Mouse (Mus musculus) MEL (cell line): ENCODE results near the gene Sigmar1. TPM values are rescaled to one million over a fixed set of nuclear protein-coding genes. Genes with fewer than 3 reads are reported as not detected.

ENCODE experiments used
- DNase-seq: peaks from one replicate; pipeline ENCODE4 v3.0.0; 2011; ENCODE audit warnings: low read depth, low spot score
- H3K27ac ChIP-seq: 2 replicates; pipeline ENCODE4 v1.5.1; 2012; ENCODE audit warnings: low read depth, mild to moderate bottlenecking, control low read depth, low read length, moderate library complexity; ENCODE audit not compliant: control insufficient read depth
- H3K27me3 ChIP-seq, 2 experiments: fragments of 150-350 bp in 1 of 2; sonication (generic) in 1 of 2; 2 replicates each; pipeline ENCODE4 v1.6.1; 2012; ENCODE audit warnings: low read length in 2 of 2, mild to moderate bottlenecking in 2 of 2, improper control_type of control experiment in 1 of 2, moderate library complexity in 1 of 2; ENCODE audit not compliant: insufficient read depth in 2 of 2, control insufficient read depth in 1 of 2
- H3K36me3 ChIP-seq, 2 experiments: 2 replicates each; pipeline ENCODE4 v1.6.1; 2012 to 2014; ENCODE audit warnings: low read length in 2 of 2, improper control_type of control experiment in 1 of 2, inconsistent platforms in 1 of 2, mild to moderate bottlenecking in 1 of 2; ENCODE audit not compliant: insufficient read depth in 2 of 2, control insufficient read depth in 1 of 2
- H3K4me1 ChIP-seq, 2 experiments: fragments of 150-350 bp in 1 of 2; sonication (generic) in 1 of 2; 2 replicates each; pipeline ENCODE4 v1.6.1; 2012; ENCODE audit warnings: low read length in 2 of 2, improper control_type of control experiment in 1 of 2, mild to moderate bottlenecking in 1 of 2; ENCODE audit not compliant: insufficient read depth in 2 of 2, control insufficient read depth in 1 of 2
- H3K4me3 ChIP-seq, 2 experiments: fragments of 150-350 bp in 1 of 2; sonication (generic) in 1 of 2; 2 replicates each; pipeline ENCODE4 v1.5.1; 2012; ENCODE audit warnings: low read depth in 2 of 2, low read length in 2 of 2, mild to moderate bottlenecking in 2 of 2, moderate library complexity in 2 of 2, control low read depth in 1 of 2, improper control_type of control experiment in 1 of 2; ENCODE audit not compliant: control insufficient read depth in 1 of 2, insufficient read depth in 1 of 2
- H3K79me2 ChIP-seq: 2 replicates; pipeline ENCODE4 v1.6.1; 2012; ENCODE audit warnings: mild to moderate bottlenecking, low read length, moderate library complexity; ENCODE audit not compliant: control insufficient read depth, poor library complexity, insufficient read depth
- H3K9ac ChIP-seq: 2 replicates; pipeline ENCODE4 v1.6.1; 2012; ENCODE audit warnings: low read depth, mild to moderate bottlenecking, control low read depth, low read length, moderate library complexity; ENCODE audit not compliant: control insufficient read depth, poor library complexity, severe bottlenecking
- H3K9me3 ChIP-seq: fragments of 150-350 bp; sonication (generic); replicated peaks from 2 replicates; pipeline ENCODE4 v1.6.1; 2012; ENCODE audit warnings: mild to moderate bottlenecking, low read length, improper control_type of control experiment, moderate library complexity; ENCODE audit not compliant: insufficient read depth
- CHD1 ChIP-seq: IDR thresholded peaks from 2 replicates; pipeline ENCODE4 v1.6.1; 2012; ENCODE audit warnings: low read depth, mild to moderate bottlenecking, inconsistent platforms, low read length, improper control_type of control experiment
- CTCF ChIP-seq, 3 experiments: IDR thresholded peaks in 2 of 3; conservative IDR thresholded peaks in 1 of 3; 2 replicates each; pipeline ENCODE4 v1.5.1; 2011 to 2012; ENCODE audit warnings: low read length in 3 of 3, low read depth in 2 of 3, mild to moderate bottlenecking in 2 of 3, improper control_type of control experiment in 1 of 3, inconsistent platforms in 1 of 3, mixed read lengths in 1 of 3, moderate library complexity in 1 of 3; ENCODE audit not compliant: control insufficient read depth in 1 of 3, insufficient read depth in 1 of 3, poor library complexity in 1 of 3, severe bottlenecking in 1 of 3
- EP300 ChIP-seq, 2 experiments: IDR thresholded peaks; 2 replicates each; pipeline ENCODE4 v1.6.1; 2011; ENCODE audit warnings: improper control_type of control experiment in 2 of 2, low read length in 2 of 2, low read depth in 1 of 2, mild to moderate bottlenecking in 1 of 2
- GABPA ChIP-seq: IDR thresholded peaks from 2 replicates; pipeline ENCODE4 v1.6.1; 2012; ENCODE audit warnings: low read depth, mild to moderate bottlenecking, inconsistent platforms, low read length, improper control_type of control experiment, moderate library complexity
- GATA1 ChIP-seq: IDR thresholded peaks from 2 replicates; pipeline ENCODE4 v1.6.1; 2011; ENCODE audit warnings: low read depth, low read length, improper control_type of control experiment
- HCFC1 ChIP-seq: IDR thresholded peaks from 2 replicates; pipeline ENCODE4 v1.6.1; 2012; ENCODE audit warnings: low read depth, mild to moderate bottlenecking, inconsistent platforms, low read length, improper control_type of control experiment, moderate library complexity
- JUND ChIP-seq: IDR thresholded peaks from 2 replicates; pipeline ENCODE4 v1.6.1; 2011; ENCODE audit warnings: low read depth, mild to moderate bottlenecking, improper control_type of control experiment, low read length
- MAFK ChIP-seq: IDR thresholded peaks from 2 replicates; pipeline ENCODE4 v1.6.1; 2011; ENCODE audit warnings: low read depth, mild to moderate bottlenecking, low read length, improper control_type of control experiment, borderline replicate concordance
- MAX ChIP-seq: IDR thresholded peaks from 2 replicates; pipeline ENCODE4 v1.6.1; 2011; ENCODE audit warnings: low read length, improper control_type of control experiment
- MXI1 ChIP-seq: IDR thresholded peaks from 2 replicates; pipeline ENCODE4 v1.6.1; 2011; ENCODE audit warnings: mild to moderate bottlenecking, low read depth, low read length, improper control_type of control experiment
- MYC ChIP-seq: IDR thresholded peaks from 2 replicates; pipeline ENCODE4 v1.6.1; 2011; ENCODE audit warnings: low read depth, mild to moderate bottlenecking, low read length, improper control_type of control experiment, moderate library complexity
- NELFE ChIP-seq: IDR thresholded peaks from 2 replicates; pipeline ENCODE4 v1.6.1; 2011; ENCODE audit warnings: low read depth, low read length, improper control_type of control experiment
- NRF1 ChIP-seq: IDR thresholded peaks from 2 replicates; pipeline ENCODE4 v1.6.1; 2014; ENCODE audit warnings: low read depth, mild to moderate bottlenecking, inconsistent platforms, low read length, improper control_type of control experiment, moderate library complexity; ENCODE audit not compliant: poor library complexity, insufficient read depth, severe bottlenecking
- POLR2A ChIP-seq, 2 experiments: IDR thresholded peaks; 2 replicates each; pipeline ENCODE4 v1.6.1; 2011 to 2012; ENCODE audit warnings: low read length in 2 of 2, mild to moderate bottlenecking in 2 of 2, control low read depth in 1 of 2, improper control_type of control experiment in 1 of 2, low read depth in 1 of 2, moderate library complexity in 1 of 2; ENCODE audit not compliant: control insufficient read depth in 1 of 2, insufficient read depth in 1 of 2, poor library complexity in 1 of 2
- POLR2AphosphoS2 ChIP-seq: IDR thresholded peaks from 2 replicates; pipeline ENCODE4 v1.6.1; 2011; ENCODE audit warnings: low read length, improper control_type of control experiment
- POLR2AphosphoS5 ChIP-seq: IDR thresholded peaks from 2 replicates; pipeline ENCODE4 v1.6.1; 2012; ENCODE audit warnings: low read depth, borderline replicate concordance, mild to moderate bottlenecking, inconsistent platforms, low read length, moderate library complexity, mixed read lengths
- RCOR1 ChIP-seq: IDR thresholded peaks from 2 replicates; pipeline ENCODE4 v1.6.1; 2012; ENCODE audit warnings: low read depth, mild to moderate bottlenecking, inconsistent platforms, low read length, improper control_type of control experiment
- SIN3A ChIP-seq: IDR thresholded peaks from 2 replicates; pipeline ENCODE4 v1.6.1; 2012; ENCODE audit warnings: low read length, improper control_type of control experiment, inconsistent platforms
- TAL1 ChIP-seq: IDR thresholded peaks from 2 replicates; pipeline ENCODE4 v1.6.1; 2012; ENCODE audit warnings: mild to moderate bottlenecking, inconsistent platforms, low read length, moderate library complexity, mixed read lengths
- TBP ChIP-seq: IDR thresholded peaks from 2 replicates; pipeline ENCODE4 v1.8.0; 2011; ENCODE audit warnings: low read depth, low read length, improper control_type of control experiment
- ZMIZ1 ChIP-seq: IDR thresholded peaks from 2 replicates; pipeline ENCODE4 v1.6.1; 2012; ENCODE audit warnings: low read depth, mild to moderate bottlenecking, inconsistent platforms, low read length, improper control_type of control experiment, moderate library complexity
- polyA plus RNA-seq, 2 experiments: library from polyadenylated mRNA; stranded (reverse) in 1 of 2; unstranded in 1 of 2; fragments of >175 nt in 1 of 2; fragments of >200 nt in 1 of 2; gene quantifications; 2 replicates each; pipeline versions ENCODE4 v1.2.1 to v1.2.4; 2012; ENCODE audit warnings: low replicate concordance in 2 of 2, low read depth in 1 of 2; ENCODE audit not compliant: insufficient read length in 2 of 2, insufficient read depth in 1 of 2, missing spikeins in 1 of 2
- total RNA-seq: library from RNA; depleted of rRNA; stranded (reverse); fragments of 300-350 nt; gene quantifications from 2 replicates; pipeline ENCODE4 v1.2.3, GENCODE M21; 2012

Sigmar1 gene
- total and polyA plus RNA-seq, 3 experiments = 80.1 to 190 (median 112) TPM

DNA sequence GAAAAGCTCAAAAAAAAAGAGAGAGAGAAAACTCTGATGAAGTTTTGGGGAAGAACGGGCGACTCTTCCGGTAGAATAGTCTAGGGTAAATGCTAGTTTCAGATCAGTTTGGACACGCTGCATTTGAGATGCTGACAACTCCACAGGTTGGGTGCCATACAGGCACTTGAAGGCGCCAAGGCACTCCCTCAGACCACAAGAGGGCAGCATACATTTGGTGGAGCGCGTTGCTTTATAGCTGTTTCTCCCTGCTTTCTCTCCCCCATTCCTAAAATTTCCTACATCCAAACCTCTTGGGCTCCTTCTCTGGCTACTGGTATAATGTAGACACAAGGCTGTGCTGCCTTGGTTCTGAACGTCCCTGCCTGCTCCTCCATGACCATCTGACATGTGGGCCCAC lies 41.7 kb downstream of the Sigmar1 start (continued):
- TF ChIP-seq POLR2AphosphoS5 = no peak

DNA sequence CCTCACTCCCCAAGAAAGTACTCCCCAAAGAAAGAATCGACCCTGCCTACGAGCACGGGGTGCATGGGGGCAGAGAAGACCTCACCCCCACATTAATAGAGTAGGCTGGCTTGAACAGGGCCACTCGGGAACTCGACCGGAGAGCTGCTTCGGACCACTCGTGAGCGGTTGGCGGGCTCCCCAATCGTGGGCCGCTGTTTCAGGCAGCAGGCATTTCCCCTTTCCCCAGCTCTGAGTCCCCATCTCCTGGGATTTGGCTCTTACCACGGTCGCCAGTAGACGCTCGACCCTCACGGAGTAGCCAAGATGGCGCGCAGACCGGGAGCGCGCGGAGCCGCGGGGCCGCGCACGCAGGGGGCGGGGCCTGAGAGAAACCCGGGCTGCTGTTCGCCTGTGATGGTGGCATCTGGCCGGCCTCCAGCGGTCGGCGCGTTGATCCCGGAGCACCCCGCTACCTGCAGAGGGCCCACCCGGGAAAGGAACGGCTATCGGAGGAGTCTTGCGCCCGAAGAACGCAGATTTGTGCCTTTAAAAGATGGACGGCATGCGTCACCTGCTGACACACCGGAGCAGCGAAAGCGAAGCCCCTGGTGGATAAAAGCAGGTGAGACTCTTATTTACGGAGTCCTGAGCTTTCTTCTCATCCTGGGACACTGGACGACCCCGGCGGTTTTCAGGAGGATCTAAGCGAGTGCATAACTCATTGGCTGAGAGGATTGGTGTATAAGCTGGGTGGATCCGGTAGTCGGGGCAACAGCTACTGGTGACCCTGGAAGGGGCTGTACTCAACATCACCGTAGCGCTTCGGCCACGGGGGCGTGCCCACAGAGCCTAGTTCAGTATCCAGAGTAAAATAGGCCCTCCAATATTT lies 42.5 kb downstream of the Sigmar1 start, which contains the start of gene Rpp25l:
Gene Rpp25l, minus strand, starts transcription at position 338 of the 871 bp plus-strand sequence.
- Histone ChIP-seq H3K4me3 (peak within 1 kb of the TSS; percentile 90 to 97), H3K9me3 (no peaks in the 10 kb centered on the region), H3K79me2 (peaks cover 19% of the 10 kb centered on the region), H3K36me3 (no peaks in the 10 kb centered on the region; a peak in 1 of 4 replicates), H3K27ac (peak within 1 kb of the TSS; percentile 61), H3K9ac (peak within 1 kb of the TSS; percentile 96), H3K4me1 (peaks cover 0 to 10% of the 10 kb centered on the region in 2 experiments; a peak in 2 of 4 replicates), H3K27me3 (no peaks in the 10 kb centered on the region)
- TF ChIP-seq NELFE (peak; percentile 84), MXI1 (peak; percentile 65), TBP (peak; percentile 55; the same call in 1 of the 2 replicates), MAX (no peak), POLR2AphosphoS2 (peak; percentile 70; the same call in 1 of the 2 replicates), HCFC1 (peak; percentile 65), GATA1 (0 out of 2 replicates have a peak, but pooled peaks have one; percentile 5), SIN3A (peak; percentile 25; the same call in 1 of the 2 replicates), POLR2A (IDR thresholded peaks at IDR 0.05; ENCODE audit: control insufficient read depth in 1 of 2, insufficient read depth in 1 of 2, low read depth in 1 of 2, low read length in 2 of 2, poor library complexity in 1 of 2) (peak; percentile 93 to 94), ZMIZ1 (peak; percentile 86), CTCF (IDR thresholded peaks at IDR 0.05 in 2 of 3, conservative IDR thresholded peaks at IDR 0.05 in 1 of 3; ENCODE audit: control insufficient read depth in 1 of 3, insufficient read depth in 1 of 3, low read depth in 2 of 3, low read length in 3 of 3, poor library complexity in 1 of 3, severe bottlenecking in 1 of 3) (peak in 2 of 3 experiments; percentile 8 to 9; a peak in 2 of 6 replicates), RCOR1 (no peak), GABPA (no peak), MYC (no peak)
- peak; percentile 89 for DNase-seq

DNA sequence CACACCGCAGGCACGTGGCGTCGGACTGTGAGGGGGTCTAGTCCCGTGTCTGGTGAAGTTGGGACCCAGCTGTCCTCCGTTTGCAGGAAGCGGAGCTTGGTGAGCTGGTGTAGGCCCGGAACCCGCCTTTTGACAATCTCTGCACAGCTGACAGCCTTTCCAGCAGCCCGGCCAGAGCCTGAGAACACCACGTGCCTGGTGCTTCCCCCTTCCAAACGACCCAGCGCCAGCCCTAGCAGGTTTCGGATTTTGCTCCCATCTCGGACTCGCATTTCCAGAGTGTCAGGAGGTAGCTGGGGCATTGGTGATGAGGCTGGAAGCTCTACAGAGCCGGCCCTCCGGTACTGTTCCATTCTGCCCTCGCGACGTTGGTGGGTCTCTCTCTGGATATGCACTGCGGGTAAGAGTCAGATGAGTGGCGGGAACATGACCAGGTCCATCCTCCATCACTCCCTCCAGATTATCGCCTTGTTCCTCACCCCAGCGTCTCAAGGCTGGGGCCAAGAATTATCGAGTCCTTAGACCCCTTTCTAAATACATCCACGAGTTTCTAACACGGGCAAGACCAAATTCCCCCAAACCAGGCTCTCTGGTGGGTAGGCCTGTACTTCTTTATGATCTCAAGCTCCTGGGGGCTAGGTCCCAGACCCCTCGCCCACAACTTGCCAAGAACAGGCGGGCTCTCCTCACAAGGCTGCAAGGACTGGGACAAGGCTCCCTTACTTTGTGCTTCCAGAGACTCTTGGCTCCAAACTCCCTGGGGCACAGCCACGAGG lies 43.3 kb downstream of the Sigmar1 start:
- H3K36me3 ChIP-seq = no peaks in the 10 kb centered on the region; a peak in 1 of 4 replicates

More for the DNA sequence above, 43.3 kb downstream of the Sigmar1 start:
- Histone ChIP-seq H3K9me3 (no peaks in the 10 kb centered on the region), H3K4me3 (peak overlapping the region; percentile 90 to 97), H3K27me3 (no peaks in the 10 kb centered on the region), H3K27ac (peak overlapping the region; percentile 61), H3K79me2 (peaks cover 19% of the 10 kb centered on the region), H3K9ac (peak overlapping the region; percentile 96), H3K4me1 (peaks cover 0 to 10% of the 10 kb centered on the region in 2 experiments; a peak in 2 of 4 replicates)
- DNase-seq = no peak
- TF ChIP-seq TBP (no peak), MAFK (no peak), GABPA (no peak), CHD1 (no peak), EP300 (IDR thresholded peaks at IDR 0.05; ENCODE audit: low read depth in 1 of 2, low read length in 2 of 2) (no peak), NRF1 (no peak), JUND (no peak), TAL1 (no peak), NELFE (no peak)
